Mouse (Mus musculus) small intestine, adult 2 months (tissue): ENCODE results near the gene Tex14. TPM values are rescaled to one million over a fixed set of nuclear protein-coding genes. Genes with fewer than 3 reads are reported as not detected.
A peak's percentile ranks its signal among the peaks of the same experiment; 100 is the strongest.
"Not testable (repeated sequence)": the region's sequence is repeated elsewhere in the genome, so short reads cannot be mapped to it uniquely, and the experiment has no call there.

Experiments used
- H3K27ac ChIP-seq: fragments of 200-500 bp; 2 replicates; pipeline ENCODE4 v1.5.1; 2012; ENCODE audit warnings: low read depth, low read length, control low read depth, inconsistent platforms; ENCODE audit not compliant: insufficient read depth
- H3K27me3 ChIP-seq: fragments of 200-500 bp; 2 replicates; pipeline ENCODE4 v1.6.1; 2012; ENCODE audit warnings: mild to moderate bottlenecking, moderate library complexity, low read length, inconsistent platforms; ENCODE audit not compliant: control insufficient read depth, insufficient read depth
- H3K36me3 ChIP-seq: fragments of 200-500 bp; 2 replicates; pipeline ENCODE4 v1.6.1; 2012; ENCODE audit warnings: mild to moderate bottlenecking, low read length, control low read depth, inconsistent platforms; ENCODE audit not compliant: control insufficient read depth, insufficient read depth
- H3K4me1 ChIP-seq: fragments of 200-500 bp; 2 replicates; pipeline ENCODE4 v1.6.1; 2012; ENCODE audit warnings: low read length, inconsistent platforms, mixed read lengths; ENCODE audit not compliant: control insufficient read depth, insufficient read depth, insufficient read length
- H3K4me3 ChIP-seq: fragments of 200-500 bp; 2 replicates; pipeline ENCODE4 v1.5.1; 2012; ENCODE audit warnings: low read depth, mild to moderate bottlenecking, control low read depth, inconsistent platforms, low read length, moderate library complexity
- CTCF ChIP-seq: fragments of 200-500 bp; IDR thresholded peaks from 2 replicates; pipeline ENCODE4 v1.5.1; 2012; ENCODE audit warnings: low read depth, mild to moderate bottlenecking, control low read depth, inconsistent platforms, low read length, moderate library complexity, mixed read lengths; ENCODE audit not compliant: insufficient replicate concordance, insufficient read length; ENCODE audit errors: extremely low read depth
- POLR2A ChIP-seq: fragments of 200-500 bp; IDR thresholded peaks from 2 replicates; pipeline ENCODE4 v1.6.1; 2012; ENCODE audit warnings: low read depth, mild to moderate bottlenecking, control low read depth, inconsistent platforms, low read length, moderate library complexity
- WGBS: fragments of 180-500 bp; shearing (Covaris S2); methylation state at CpG from one replicate; pipeline ENCODE4 v1.1.7; 2018; 5-methylcytosine and 5-hydroxymethylcytosine counted together
- polyA plus RNA-seq: library from polyadenylated mRNA; depleted of rRNA; stranded (reverse); fragments of >200 nt; gene quantifications from 2 replicates; pipeline ENCODE4 v1.2.3, GENCODE M21; 2012

Gene Tex14
- polyA plus RNA-seq, 1 experiment = 0.19 TPM

- Histone ChIP-seq H3K27me3 (no peaks in the 10 kb centered on the region), H3K27ac (no peak overlapping the region), H3K4me3 (no peak overlapping the region), H3K4me1 (no peaks in the 10 kb centered on the region), H3K36me3 (no peaks in the 10 kb centered on the region)
- TF ChIP-seq POLR2A = no peak
- WGBS = 89% methylated on average over 3 of the region's 3 CpGs
Observed at GRCm38 (mm10) chr11:87446159-87446558, 41.3 kb downstream of the Tex14 start.

GRCm38 (mm10) chr11:87447429-87447828 lies 42.6 kb downstream of the Tex14 start:
- H3K4me3 ChIP-seq = no peak overlapping the region
- no peak overlapping the region for H3K27ac ChIP-seq
- no peaks in the 10 kb centered on the region for H3K4me1 ChIP-seq
- H3K27me3 ChIP-seq = no peaks in the 10 kb centered on the region
- H3K36me3 ChIP-seq = no peaks in the 10 kb centered on the region
- TF ChIP-seq POLR2A = no peak
- no peak for TF ChIP-seq CTCF

GRCm38 (mm10) chr11:87448081-87448475 lies 43.2 kb downstream of the Tex14 start:
- not testable (repeated sequence) for H3K4me1 ChIP-seq, H3K36me3 ChIP-seq, H3K27me3 ChIP-seq
- TF ChIP-seq POLR2A = 0 out of 2 replicates have a peak, but pooled peaks have one; percentile 12
- WGBS = 0% methylated on average over 34 of the region's 34 CpGs
- peak overlapping the region; percentile 61 for H3K4me3 ChIP-seq
- peak overlapping the region; percentile 68; the same call in 1 of the 2 replicates for H3K27ac ChIP-seq

DNA sequence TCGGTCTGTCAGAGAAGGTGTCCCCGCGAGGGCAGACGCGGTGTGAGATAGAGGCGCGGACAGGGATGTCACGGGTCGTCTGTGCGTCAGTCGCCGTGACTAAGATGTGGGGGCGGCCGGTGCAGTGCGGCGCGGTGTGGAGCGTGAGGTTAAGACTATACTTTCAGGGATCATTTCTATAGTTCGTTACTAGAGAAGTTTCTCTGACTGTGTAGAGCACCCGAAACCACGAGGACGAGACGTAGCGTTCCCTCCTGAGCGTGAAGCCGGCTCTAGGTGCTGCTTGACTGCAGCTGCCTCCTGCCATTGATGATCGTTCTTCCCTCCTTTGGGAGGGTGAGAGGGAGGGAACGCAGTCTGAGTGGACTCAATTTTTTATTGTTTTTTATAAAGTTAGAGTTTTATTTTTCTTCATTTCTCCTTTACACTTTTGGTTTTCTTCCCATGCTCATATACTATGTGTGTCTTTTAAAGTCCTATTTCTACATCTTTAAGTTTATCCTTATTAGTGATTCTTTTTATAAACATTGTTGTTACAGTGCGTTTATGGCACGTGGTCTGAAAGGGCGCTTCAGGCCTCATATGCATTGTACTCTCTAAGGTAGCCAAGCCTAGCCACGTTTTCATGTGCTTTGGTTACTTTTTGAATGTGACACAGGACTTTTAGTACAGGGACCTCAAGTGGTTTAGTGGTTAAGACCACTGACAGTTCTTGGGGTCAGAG lies 43.8 kb downstream of the Tex14 start:
- Histone ChIP-seq H3K27ac (peak overlapping the region; percentile 50), H3K4me3 (peak overlapping the region; percentile 61)
- not testable (repeated sequence) for H3K27me3 ChIP-seq, H3K36me3 ChIP-seq, H3K4me1 ChIP-seq
- WGBS = under 1% methylated on average over 6 of the region's 32 CpGs

- Histone ChIP-seq H3K4me3 (no peak overlapping the region), H3K36me3 (no peaks in the 10 kb centered on the region), H3K27me3 (no peaks in the 10 kb centered on the region), H3K4me1 (peaks cover 10% of the 10 kb centered on the region; the same call in 1 of the 2 replicates), H3K27ac (peak overlapping the region; percentile 50)
- no peak for TF ChIP-seq POLR2A
- TF ChIP-seq CTCF = no peak
- 3% methylated on average over 3 of the region's 3 CpGs for WGBS
Observed at GRCm38 (mm10) chr11:87449200-87449547, 44.3 kb downstream of the Tex14 start.

- H3K27me3 ChIP-seq, H3K4me3 ChIP-seq, H3K36me3 ChIP-seq, H3K27ac ChIP-seq: not testable (repeated sequence)
- peaks cover 12% of the 10 kb centered on the region; the same call in 1 of the 2 replicates for H3K4me1 ChIP-seq
- WGBS = 53% methylated on average over 5 of the region's 5 CpGs
Observed at GRCm38 (mm10) chr11:87449847-87450246, 45.0 kb downstream of the Tex14 start.

GRCm38 (mm10) chr11:87452779-87453178 lies 47.9 kb downstream of the Tex14 start:
- H3K36me3 ChIP-seq, H3K27me3 ChIP-seq, H3K4me3 ChIP-seq, H3K27ac ChIP-seq: not testable (repeated sequence)
- peaks cover 12% of the 10 kb centered on the region; the same call in 1 of the 2 replicates for H3K4me1 ChIP-seq
- 73% methylated on average over 8 of the region's 8 CpGs for WGBS
